Mouse (Mus musculus) frontal cortex, postnatal 14 days (tissue): ENCODE data around the gene Ap3b2.
A peak's percentile ranks its signal among the peaks of the same experiment; 100 is the strongest.

Experiments used
- DNase-seq, 2 experiments: peaks; one replicate each; pipeline ENCODE4 v3.0.0; 2022; ENCODE audit warnings: low spot score in 2 of 2

Gene Ap3b2

DNA sequence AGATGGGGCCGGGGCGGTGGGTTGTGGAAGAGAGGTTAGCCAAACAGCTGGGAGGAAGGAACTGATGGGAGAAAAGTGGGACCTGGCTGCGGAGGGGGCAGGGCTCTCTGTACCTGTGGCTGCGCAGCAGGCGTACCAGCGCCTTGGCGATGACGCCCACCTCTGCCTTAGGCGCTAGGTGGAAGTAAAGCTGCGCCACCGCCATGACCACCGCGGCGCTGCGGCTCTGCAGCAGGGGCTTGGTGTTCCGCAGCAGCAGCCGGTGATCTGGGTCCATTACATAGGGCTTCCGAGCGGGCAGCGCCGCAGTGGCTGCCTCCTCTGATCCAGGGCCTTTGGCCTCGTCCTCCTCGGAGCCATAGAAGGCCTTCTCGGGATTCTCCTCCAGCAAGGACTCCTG lies 16.9 kb downstream of the Ap3b2 start:
- no peak for DNase-seq

- DNase-seq, result no peak
These were observed 18.5 kb downstream of the Ap3b2 start for GRCm38 (mm10) chr7:81475221-81475620.

GRCm38 (mm10) chr7:81464906-81465450 lies 28.7 kb downstream of the Ap3b2 start:
- DNase-seq, result no peak

- no peak for DNase-seq
These were observed 29.6 kb downstream of the Ap3b2 start for GRCm38 (mm10) chr7:81464116-81464515.

DNA sequence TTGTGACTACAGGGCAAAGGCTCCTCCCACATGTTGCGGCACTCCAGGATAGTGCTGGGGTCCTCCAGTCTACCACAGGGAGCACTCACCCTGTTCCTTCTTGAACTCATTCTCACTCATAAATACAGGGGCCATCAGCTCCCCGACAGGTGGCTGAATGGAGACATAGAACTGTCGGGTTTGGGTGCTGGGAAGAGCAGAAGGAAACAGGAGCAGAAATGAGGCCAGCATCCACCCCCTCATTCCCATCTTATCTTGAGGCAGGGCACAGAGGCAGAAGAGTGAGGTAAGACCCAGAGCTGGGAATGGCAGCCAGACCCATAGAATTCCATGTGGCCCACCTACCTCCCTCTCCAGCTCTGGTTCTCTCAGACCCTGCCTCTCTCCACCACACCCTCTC lies 30.9 kb downstream of the Ap3b2 start:
- DNase-seq, result no peak

DNA sequence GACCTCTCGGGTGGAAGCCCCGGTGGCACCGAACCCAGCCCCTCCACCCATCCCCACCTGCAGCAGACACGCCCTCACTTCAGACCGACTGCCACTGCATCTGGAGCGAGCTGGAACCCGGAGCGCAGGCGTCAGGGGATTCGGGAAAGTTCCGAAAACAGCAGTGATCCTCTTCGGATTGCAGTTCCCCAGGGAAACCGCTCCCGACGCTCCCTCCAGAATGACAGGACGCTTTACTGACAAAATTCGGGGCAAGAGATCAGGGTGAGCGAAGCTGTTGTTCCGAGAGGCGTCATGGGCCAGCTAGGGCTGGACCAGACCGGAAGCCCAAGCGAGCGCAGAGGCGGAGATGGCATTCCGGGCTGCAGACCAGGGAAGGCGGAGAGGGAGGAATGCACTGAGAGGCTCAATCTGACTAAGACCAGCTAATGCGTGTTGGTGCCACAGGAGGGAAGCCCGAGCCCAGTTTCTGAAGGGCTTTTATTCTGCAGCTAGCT lies 38.5 kb downstream of the Ap3b2 start, which contains the start of gene Cpeb1:
Cpeb1 (minus strand) TSS at position 311 of the 497 bp plus-strand sequence.
- peak in 1 of 2 experiments; percentile 51 for DNase-seq

DNA sequence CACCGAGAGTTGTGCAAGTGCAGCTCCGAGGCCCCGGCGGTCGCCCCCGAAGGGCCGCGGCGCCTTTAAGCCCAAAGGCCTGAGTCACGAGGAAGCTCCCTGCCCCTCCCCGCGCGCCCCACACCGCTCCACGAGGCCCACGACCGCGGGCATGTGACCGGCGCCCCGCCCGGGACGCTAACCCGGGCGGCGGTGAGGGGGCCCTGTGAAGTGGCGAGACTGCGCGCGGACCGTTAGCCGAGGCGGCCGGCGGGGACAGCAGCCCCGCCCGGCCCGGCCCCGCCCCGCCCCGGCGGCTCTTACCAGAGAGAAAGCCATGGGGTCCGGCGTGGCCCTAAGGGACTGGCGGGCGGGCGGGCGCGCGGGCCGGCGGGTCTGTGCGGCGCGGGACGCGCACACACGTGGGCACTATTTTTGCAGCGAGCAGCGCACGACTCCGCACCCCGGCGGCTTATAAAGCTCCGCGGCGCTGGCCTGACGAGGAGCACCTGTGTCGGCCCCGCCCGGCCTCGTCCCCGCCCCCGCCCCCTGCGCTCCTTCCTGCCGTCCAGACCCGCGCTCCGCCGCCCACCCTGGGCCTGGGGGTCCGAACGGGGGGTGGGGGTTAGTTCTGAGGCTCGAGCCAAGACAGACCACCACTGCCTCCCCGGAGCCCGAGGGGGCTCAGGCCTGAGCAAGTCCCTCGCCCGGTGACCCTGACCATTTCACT lies 39.2 kb downstream of the Ap3b2 start:
- peak in 1 of 2 experiments; percentile 33 for DNase-seq

- DNase-seq, result no peak
These were observed 40.1 kb downstream of the Ap3b2 start for GRCm38 (mm10) chr7:81453443-81454274.

DNA sequence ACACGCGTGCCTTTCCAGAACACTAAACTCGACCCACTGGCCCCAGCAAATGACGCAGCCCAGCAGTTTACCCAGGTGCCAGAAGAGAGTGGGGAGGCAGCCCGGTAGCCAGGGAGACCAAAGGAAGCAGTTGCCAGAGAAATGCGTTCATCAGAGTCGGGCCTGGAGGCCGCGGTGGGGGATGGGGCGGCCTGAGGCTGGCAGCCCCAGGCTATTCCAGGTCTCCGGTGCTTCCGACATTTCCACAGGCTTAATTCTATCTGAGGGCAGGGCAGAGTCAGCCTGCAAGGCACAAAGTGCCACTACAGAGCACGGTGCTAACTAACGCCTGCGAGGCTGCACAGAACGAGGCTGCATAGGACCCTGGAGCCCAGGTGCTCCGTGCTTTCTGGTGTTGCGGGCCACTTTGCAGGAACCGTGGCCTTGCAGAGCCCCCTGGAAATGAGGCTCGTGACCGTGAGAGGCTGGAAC lies 40.7 kb downstream of the Ap3b2 start:
- DNase-seq, result no peak
